Mouse (Mus musculus) erythroblast, embryonic 14.5 days (primary cell): ENCODE results near the gene Anxa3.

Experiments used
- GATA1 ChIP-seq: IDR thresholded peaks from 2 replicates; pipeline ENCODE4 v1.6.1; 2012; ENCODE audit warnings: low read length, inconsistent platforms, mixed read lengths
- TAL1 ChIP-seq: IDR thresholded peaks from 3 replicates; pipeline ENCODE4 v1.6.1; 2012; ENCODE audit warnings: low read length, inconsistent platforms, mixed read lengths

- TF ChIP-seq TAL1 (no peak), GATA1 (no peak)
Measured at GRCm38 (mm10) chr5:96834338-96834737, 41.2 kb downstream of the Anxa3 start.
